ENCODE assay signal across 13 mouse cellular contexts in the genomic region with DNA sequence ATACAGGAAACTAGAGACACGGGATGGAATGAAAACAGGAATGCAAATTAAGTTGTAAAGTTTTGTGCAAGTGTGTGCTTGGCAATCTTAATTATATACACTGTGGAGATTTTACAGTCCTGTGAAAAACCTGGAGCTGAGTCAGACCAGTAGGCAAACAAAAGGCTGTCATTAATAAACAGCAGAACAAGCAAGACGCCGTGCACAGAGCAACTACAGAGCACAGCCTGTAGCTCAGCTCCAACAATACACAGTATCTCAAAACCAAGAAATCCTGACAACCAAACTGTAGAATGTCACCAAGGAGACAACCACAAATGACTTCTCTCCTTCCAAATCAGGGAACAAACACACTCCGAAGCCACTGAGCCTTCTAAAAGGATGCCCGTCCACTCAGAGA. TPM values are rescaled to one million over a fixed set of nuclear protein-coding genes. Genes with fewer than 3 reads are reported as not detected.
DNase-seq lines count a peak whose midpoint lies in the region; ATAC-seq and TF ChIP-seq lines count a peak whose summit lies in the region.
"Had no signal": no experiment of that assay in that cellular context is flagged by ENCODE, and none has a peak within 500 bp of the region (broad histone marks: within the 10 kb centered on the region; RNA-seq: fewer than 3 reads in every experiment).

No protein-coding gene starts in this region.

- no peak overlapping the region for H3K9ac ChIP-seq in midbrain, embryonic 13.5 days (replicated peaks)
- H3K9ac ChIP-seq in forebrain, postnatal 0 days = no peak overlapping the region
- H3K9ac ChIP-seq in midbrain, embryonic 14.5 days (replicated peaks; ENCODE audit: low read length) = no peak overlapping the region
- H3K9ac ChIP-seq: lung, embryonic 15.5 days had no signal

- H3K36me3 ChIP-seq in midbrain, embryonic 13.5 days = peaks cover 3% of the 10 kb centered on the region; the same call in 1 of the 2 replicates
- peaks cover 10% of the 10 kb centered on the region; the same call in 1 of the 2 replicates for H3K36me3 ChIP-seq in midbrain, embryonic 10.5 days
- no peaks in the 10 kb centered on the region for H3K36me3 ChIP-seq in forebrain, postnatal 0 days (ENCODE audit: insufficient read depth)
- 0 out of 2 replicates have a peak, but pooled peaks cover 3% of the 10 kb centered on the region for H3K36me3 ChIP-seq in midbrain, embryonic 14.5 days (ENCODE audit: control insufficient read depth, insufficient read depth, low read length)
- peaks cover 8% of the 10 kb centered on the region; the same call in 1 of the 2 replicates for H3K36me3 ChIP-seq in limb, embryonic 10.5 days

- H3K9me3 ChIP-seq in midbrain, embryonic 13.5 days = no peaks in the 10 kb centered on the region
- no peaks in the 10 kb centered on the region for H3K9me3 ChIP-seq in midbrain, embryonic 10.5 days (replicated peaks)
- no peaks in the 10 kb centered on the region for H3K9me3 ChIP-seq in forebrain, postnatal 0 days (ENCODE audit: low read length)
- no peaks in the 10 kb centered on the region for H3K9me3 ChIP-seq in midbrain, embryonic 14.5 days (ENCODE audit: control insufficient read depth, low read length)
- no peaks in the 10 kb centered on the region for H3K9me3 ChIP-seq in limb, embryonic 10.5 days (replicated peaks)
- H3K9me3 ChIP-seq: lung, embryonic 15.5 days had no signal

- no peak for DNase-seq in midbrain, embryonic 10.5 days (ENCODE audit: low spot score)
- peak; percentile 31 for DNase-seq in forebrain, postnatal 0 days
- peak; percentile 40 for DNase-seq in midbrain, embryonic 14.5 days
- DNase-seq in right cerebral cortex, postnatal 10 days (ENCODE audit: low spot score in 2 of 2) = no peak
- DNase-seq in right cerebral cortex, postnatal 14 days = no peak
- DNase-seq in limb, embryonic 10.5 days (ENCODE audit: low spot score) = no peak
- DNase-seq: cerebellum, adult 18-20 months; kidney, postnatal 25 days; layer of hippocampus, postnatal 36 days; thymus, adult 18-20 months had no signal

- no peak for TF ChIP-seq CTCF in forebrain, postnatal 0 days (IDR thresholded peaks at IDR 0.05; ENCODE audit: low read depth)

- H3K27me3 ChIP-seq in midbrain, embryonic 13.5 days = no peaks in the 10 kb centered on the region
- H3K27me3 ChIP-seq in midbrain, embryonic 10.5 days (ENCODE audit: low read depth, poor library complexity, severe bottlenecking) = no peaks in the 10 kb centered on the region
- no peaks in the 10 kb centered on the region for H3K27me3 ChIP-seq in forebrain, postnatal 0 days (ENCODE audit: insufficient read depth, low read length)
- no peaks in the 10 kb centered on the region for H3K27me3 ChIP-seq in midbrain, embryonic 14.5 days (ENCODE audit: control insufficient read depth, insufficient read depth, low read length)
- no peaks in the 10 kb centered on the region for H3K27me3 ChIP-seq in limb, embryonic 10.5 days (ENCODE audit: low read depth, poor library complexity, severe bottlenecking)
- H3K27me3 ChIP-seq: lung, embryonic 15.5 days had no signal

- no peak overlapping the region for H3K4me3 ChIP-seq in midbrain, embryonic 13.5 days (replicated peaks)
- no peak overlapping the region for H3K4me3 ChIP-seq in midbrain, embryonic 10.5 days
- H3K4me3 ChIP-seq in forebrain, postnatal 0 days (ENCODE audit: low read depth, low read length) = no peak overlapping the region
- H3K4me3 ChIP-seq in midbrain, embryonic 14.5 days (replicated peaks; ENCODE audit: low read depth, low read length) = no peak overlapping the region
- no peak overlapping the region for H3K4me3 ChIP-seq in limb, embryonic 10.5 days
- H3K4me3 ChIP-seq: lung, embryonic 15.5 days had no signal

- peak overlapping the region; percentile 53; the same call in 1 of the 2 replicates for H3K27ac ChIP-seq in midbrain, embryonic 13.5 days
- H3K27ac ChIP-seq in midbrain, embryonic 10.5 days (replicated peaks) = no peak overlapping the region
- H3K27ac ChIP-seq in forebrain, postnatal 0 days (ENCODE audit: low read depth, low read length) = no peak overlapping the region
- no peak overlapping the region for H3K27ac ChIP-seq in midbrain, embryonic 14.5 days (replicated peaks; ENCODE audit: low read depth, low read length)
- H3K27ac ChIP-seq in limb, embryonic 10.5 days = no peak overlapping the region

- 38% methylated on average over 5 of the region's 5 CpGs for WGBS in midbrain, embryonic 13.5 days
- 90% methylated on average over 5 of the region's 5 CpGs for WGBS in midbrain, embryonic 10.5 days
- 15% methylated on average over 5 of the region's 5 CpGs for WGBS in forebrain, postnatal 0 days
- 34% methylated on average over 5 of the region's 5 CpGs for WGBS in midbrain, embryonic 14.5 days
- 80% methylated on average over 5 of the region's 5 CpGs for WGBS in limb, embryonic 10.5 days

- no peak overlapping the region for H3K4me2 ChIP-seq in midbrain, embryonic 13.5 days (replicated peaks)
- no peak overlapping the region for H3K4me2 ChIP-seq in forebrain, postnatal 0 days (ENCODE audit: low read depth)
- H3K4me2 ChIP-seq in midbrain, embryonic 14.5 days (ENCODE audit: low read length) = no peak overlapping the region
- H3K4me2 ChIP-seq: lung, embryonic 15.5 days had no signal

- peaks cover 4% of the 10 kb centered on the region for H3K4me1 ChIP-seq in midbrain, embryonic 13.5 days (replicated peaks)
- H3K4me1 ChIP-seq in midbrain, embryonic 10.5 days = peaks cover 13% of the 10 kb centered on the region
- H3K4me1 ChIP-seq in forebrain, postnatal 0 days (ENCODE audit: insufficient read depth) = no peaks in the 10 kb centered on the region
- no peaks in the 10 kb centered on the region for H3K4me1 ChIP-seq in midbrain, embryonic 14.5 days (ENCODE audit: control insufficient read depth, insufficient read depth, low read length)
- no peaks in the 10 kb centered on the region for H3K4me1 ChIP-seq in limb, embryonic 10.5 days

- ATAC-seq in midbrain, embryonic 13.5 days = 0 out of 2 replicates have a peak, but pooled peaks have one; percentile 60
- ATAC-seq in forebrain, postnatal 0 days = peak; percentile 71
- ATAC-seq in midbrain, embryonic 14.5 days (ENCODE audit: low FRiP score, low TSS enrichment) = 0 out of 2 replicates have a peak, but pooled peaks have one; percentile 17
- ATAC-seq: CD4-positive, CD25-positive, alpha-beta regulatory T cell, adult 4 months had no signal

RNA-seq across cellular contexts. Expression of gene Abcd3, which starts 24.7 kb away (rescaled TPM):
- polyA plus RNA-seq in midbrain, embryonic 13.5 days (2015; fragmentation: Nextera tagmentation; extraction: Ambion mirVana) = 62.5 and 63.0 TPM in 2 replicates
- polyA plus RNA-seq in midbrain, embryonic 10.5 days (2016; fragmentation: Nextera tagmentation; extraction: Ambion mirVana) = 41.3 and 48.6 TPM in 2 replicates
- 57.3 and 65.7 TPM in 2 replicates for total RNA-seq in forebrain, postnatal 0 days (2014; rRNA removed)
- 48.6 and 72.8 TPM in 2 replicates for polyA plus RNA-seq in forebrain, postnatal 0 days (2015; fragmentation: Nextera tagmentation; extraction: Ambion mirVana)
- polyA plus RNA-seq in midbrain, embryonic 14.5 days (2014; fragmentation: Nextera tagmentation; extraction: Ambion mirVana) = 59.1 and 75.1 TPM in 2 replicates
- polyA plus RNA-seq in limb, embryonic 10.5 days (2016; fragmentation: Nextera tagmentation; extraction: Ambion mirVana) = 32.1 and 42.8 TPM in 2 replicates

Comparison
In these comparisons a context has a peak if more than half of its experiments do, and no peak if none do; other contexts are left out.
1. DNase-seq: peak in forebrain, postnatal 0 days (single experiment) and midbrain, embryonic 14.5 days (single experiment); none in midbrain, embryonic 10.5 days (single experiment), right cerebral cortex, postnatal 10 days (0 of 2), right cerebral cortex, postnatal 14 days (single experiment) and limb, embryonic 10.5 days (single experiment).
2. ATAC-seq: peak in every context shown above with its lines; median percentile 71 in forebrain, postnatal 0 days; 60 in midbrain, embryonic 13.5 days; 17 in midbrain, embryonic 14.5 days.